Mouse (Mus musculus) T-helper 17 cell (primary cell): ENCODE data around the gene Misp.

Experiments
- in situ Hi-C, 2 experiments: fragments of 300-600 bp; cut with MboI, MseI; formaldehyde crosslinking; loops; 1 replicate in 1 of 2; 2 replicates in 1 of 2; pipeline ENCODE4 v1.15.1; 2025; ENCODE audit warnings: high pct_unique_total_duplicates in 2 of 2

Misp gene

GRCm38 (mm10) chr10:79793738-79794490 lies 26.9 kb upstream of the Misp start:
- in situ Hi-C loops: no loop called here

GRCm38 (mm10) chr10:79794491-79794931 lies 26.3 kb upstream of the Misp start:
- in situ Hi-C loops: no loop called here

- in situ Hi-C loops: no loop called here
These were observed 24.9 kb upstream of the Misp start for GRCm38 (mm10) chr10:79795905-79796304.

- in situ Hi-C loops: no loop called here
These were observed 23.5 kb upstream of the Misp start for GRCm38 (mm10) chr10:79797326-79797725.

GRCm38 (mm10) chr10:79798289-79798928 lies 22.4 kb upstream of the Misp start:
- in situ Hi-C loops: no loop called here

- in situ Hi-C loops: no loop called here
These were observed 20.3 kb upstream of the Misp start for GRCm38 (mm10) chr10:79800508-79800907.

- in situ Hi-C loops: no loop called here
These were observed 19.0 kb upstream of the Misp start for GRCm38 (mm10) chr10:79801837-79802236.

GRCm38 (mm10) chr10:79802331-79802971 lies 18.3 kb upstream of the Misp start:
- in situ Hi-C loops: no loop called here

- in situ Hi-C loops: no loop called here
These were observed 17.0 kb upstream of the Misp start for GRCm38 (mm10) chr10:79803716-79804323.

- in situ Hi-C loops: no loop called here
These were observed 15.2 kb upstream of the Misp start for GRCm38 (mm10) chr10:79805636-79806035.

GRCm38 (mm10) chr10:79806331-79806730 lies 14.5 kb upstream of the Misp start:
- in situ Hi-C loops: no loop called here

GRCm38 (mm10) chr10:79806972-79807371 lies 13.8 kb upstream of the Misp start:
- in situ Hi-C loops: no loop called here

- in situ Hi-C loops: no loop called here
These were observed 13.0 kb upstream of the Misp start for GRCm38 (mm10) chr10:79807826-79808225.

- in situ Hi-C loops: no loop called here
These were observed 12.1 kb upstream of the Misp start for GRCm38 (mm10) chr10:79808728-79809127.

GRCm38 (mm10) chr10:79811736-79812637 lies 8.8 kb upstream of the Misp start:
- in situ Hi-C loops: no loop called here

- in situ Hi-C loops: no loop called here
These were observed 6.4 kb upstream of the Misp start for GRCm38 (mm10) chr10:79814271-79814842.

- in situ Hi-C loops: no loop called here
These were observed 4.9 kb upstream of the Misp start for GRCm38 (mm10) chr10:79815671-79816494.

GRCm38 (mm10) chr10:79817111-79817510 lies 3.7 kb upstream of the Misp start:
- in situ Hi-C loops: no loop called here

- in situ Hi-C loops: no loop called here
These were observed 2.6 kb upstream of the Misp start for GRCm38 (mm10) chr10:79818225-79818624.

- in situ Hi-C loops: no loop called here
These were observed 1.2 kb upstream of the Misp start for GRCm38 (mm10) chr10:79819606-79820005.
